Mouse (Mus musculus) ES-E14 (cell line): ENCODE data around the gene Hspa14. TPM values are rescaled to one million over a fixed set of nuclear protein-coding genes. Genes with fewer than 3 reads are reported as not detected.

ENCODE experiments used
- DNase-seq: peaks from one replicate; pipeline ENCODE4 v3.0.0-alpha.2; 2013; ENCODE audit warnings: low read depth, low spot score
- H3K27ac ChIP-seq: 2 replicates; pipeline ENCODE4 v1.5.1; 2012; ENCODE audit warnings: low read depth, mild to moderate bottlenecking, low read length, moderate library complexity, mixed read lengths; ENCODE audit not compliant: poor library complexity, insufficient read depth, severe bottlenecking
- H3K36me3 ChIP-seq: 2 replicates; pipeline ENCODE4 v1.6.1; 2012; ENCODE audit warnings: mild to moderate bottlenecking, low read length, moderate library complexity, mixed read lengths; ENCODE audit not compliant: control insufficient read depth, poor library complexity, insufficient read depth, severe bottlenecking
- H3K4me1 ChIP-seq, 2 experiments: fragments of 150-350 bp in 1 of 2; sonication (generic) in 1 of 2; 2 replicates each; pipeline ENCODE4 v1.6.1; 2012; ENCODE audit warnings: low read length in 2 of 2, mild to moderate bottlenecking in 1 of 2, mixed read lengths in 1 of 2; ENCODE audit not compliant: control insufficient read depth in 2 of 2, insufficient read depth in 2 of 2, poor library complexity in 1 of 2
- H3K4me3 ChIP-seq, 2 experiments: fragments of 150-350 bp in 1 of 2; sonication (generic) in 1 of 2; 2 replicates each; pipeline ENCODE4 v1.5.1; 2012; ENCODE audit warnings: low read length in 2 of 2, low read depth in 1 of 2, mild to moderate bottlenecking in 1 of 2, mixed read lengths in 1 of 2; ENCODE audit not compliant: insufficient read depth in 1 of 2, poor library complexity in 1 of 2, severe bottlenecking in 1 of 2
- H3K9ac ChIP-seq: 2 replicates; pipeline ENCODE4 v1.6.1; 2012; ENCODE audit warnings: low read depth, mild to moderate bottlenecking, low read length, mixed read lengths; ENCODE audit not compliant: poor library complexity, insufficient read depth, severe bottlenecking
- H3K9me3 ChIP-seq: fragments of 150-350 bp; sonication (generic); 2 replicates; pipeline ENCODE4 v1.6.1; 2012; ENCODE audit warnings: low read depth, mild to moderate bottlenecking, low read length; ENCODE audit not compliant: control insufficient read depth, insufficient read depth
- CHD2 ChIP-seq: IDR thresholded peaks from 2 replicates; pipeline ENCODE4 v1.6.1; 2014; ENCODE audit warnings: mild to moderate bottlenecking, low read depth, low read length, inconsistent platforms
- HCFC1 ChIP-seq: IDR thresholded peaks from 2 replicates; pipeline ENCODE4 v1.6.1; 2012; ENCODE audit warnings: low read length, inconsistent platforms, borderline replicate concordance; ENCODE audit not compliant: insufficient read depth
- MAFK ChIP-seq: IDR thresholded peaks from 2 replicates; pipeline ENCODE4 v1.6.1; 2014; ENCODE audit warnings: mild to moderate bottlenecking, low read depth, low read length, inconsistent platforms; ENCODE audit not compliant: insufficient read depth
- ZC3H11A ChIP-seq: IDR thresholded peaks from 2 replicates; pipeline ENCODE4 v1.6.1; 2012; ENCODE audit warnings: low read depth, mild to moderate bottlenecking, inconsistent platforms, low read length, borderline replicate concordance
- ZNF384 ChIP-seq: IDR thresholded peaks from 2 replicates; pipeline ENCODE4 v1.6.1; 2012; ENCODE audit warnings: low read depth, low read length, inconsistent platforms
- in situ Hi-C, 2 experiments: fragments of 600-800 bp; cut with MboI; formaldehyde crosslinking; loops; one replicate each; pipeline ENCODE4 v1.15.1; 2025; ENCODE audit warnings: low sequenced_read_pairs in 2 of 2, inconsistent platforms in 1 of 2; ENCODE audit not compliant: unreplicated experiment in 2 of 2
- total RNA-seq: library from RNA; depleted of rRNA; stranded (reverse); fragments of 300-350 nt; gene quantifications from 2 replicates; pipeline ENCODE4 v1.2.3, GENCODE M21; 2012

Hspa14 gene
- total RNA-seq, 1 experiment, result 149 TPM

- Histone ChIP-seq H3K9me3 (no peaks in the 10 kb centered on the region), H3K4me1 (peaks cover 0 to 2% of the 10 kb centered on the region in 2 experiments; a peak in 2 of 4 replicates), H3K36me3 (peaks cover 6% of the 10 kb centered on the region; the same call in 1 of the 2 replicates), H3K9ac (peak within 1 kb of the TSS; percentile 89), H3K27ac (peak within 1 kb of the TSS; percentile 72), H3K4me3 (peak within 1 kb of the TSS; percentile 94 to 98)
- DNase-seq, result peak; percentile 83
- in situ Hi-C loops, result no loop called here
- TF ChIP-seq CHD2 (no peak), ZC3H11A (no peak), ZNF384 (no peak), HCFC1 (no peak), MAFK (no peak)
Observed at GRCm38 (mm10) chr2:3474861-3475283, 37.7 kb downstream of the Hspa14 start, which contains the start of gene Suv39h2. Gene Suv39h2 (minus strand): TSS chr2:3475031.

GRCm38 (mm10) chr2:3474361-3474805 is 38.2 kb downstream of the Hspa14 start:
- peak; percentile 56 for DNase-seq
- H3K4me3 ChIP-seq, result peak overlapping the region; percentile 94 to 98
- in situ Hi-C loops, result no loop called here
- no peak for TF ChIP-seq ZNF384
- no peak for TF ChIP-seq HCFC1
- no peak for TF ChIP-seq MAFK
- TF ChIP-seq ZC3H11A, result no peak
- TF ChIP-seq CHD2, result no peak
- H3K9me3 ChIP-seq, result no peaks in the 10 kb centered on the region
- H3K4me1 ChIP-seq, result peaks cover 0 to 2% of the 10 kb centered on the region in 2 experiments; a peak in 2 of 4 replicates
- peak overlapping the region; percentile 72 for H3K27ac ChIP-seq
- peaks cover 6% of the 10 kb centered on the region for H3K36me3 ChIP-seq
- H3K9ac ChIP-seq, result peak overlapping the region; percentile 89

- peak overlapping the region; percentile 94 to 98 for H3K4me3 ChIP-seq
- H3K4me1 ChIP-seq, result peaks cover 0 to 2% of the 10 kb centered on the region in 2 experiments; a peak in 2 of 4 replicates
- in situ Hi-C loops, result no loop called here
- no peak overlapping the region; the same call in 1 of the 2 replicates for H3K27ac ChIP-seq
- peaks cover 9% of the 10 kb centered on the region for H3K36me3 ChIP-seq
- DNase-seq, result no peak
- TF ChIP-seq MAFK, result no peak
- no peak for TF ChIP-seq HCFC1
- no peak for TF ChIP-seq CHD2
- TF ChIP-seq ZC3H11A, result no peak
- TF ChIP-seq ZNF384, result no peak
- H3K9me3 ChIP-seq, result no peaks in the 10 kb centered on the region
- H3K9ac ChIP-seq, result peak overlapping the region; percentile 89
Observed at GRCm38 (mm10) chr2:3473891-3474290, 38.7 kb downstream of the Hspa14 start.

- Histone ChIP-seq H3K9me3 (no peaks in the 10 kb centered on the region), H3K27ac (no peak overlapping the region), H3K36me3 (peaks cover 17% of the 10 kb centered on the region), H3K4me3 (no peak overlapping the region), H3K4me1 (no peaks in the 10 kb centered on the region), H3K9ac (no peak overlapping the region)
- TF ChIP-seq CHD2 (no peak), ZC3H11A (no peak), MAFK (no peak), HCFC1 (no peak)
- no peak for DNase-seq
- in situ Hi-C loops, result no loop called here
Observed at GRCm38 (mm10) chr2:3456590-3456989, 56.0 kb downstream of the Hspa14 start.
